Mouse (Mus musculus) lung, postnatal 36 days (tissue): Measurements from ENCODE around the gene Ly6g6f.
A peak's percentile ranks its signal among the peaks of the same experiment; 100 is the strongest.
"Not testable (repeated sequence)": the region's sequence is repeated elsewhere in the genome, so short reads cannot be mapped to it uniquely, and the experiment has no call there.

ENCODE experiments used
- DNase-seq: peaks from one replicate; pipeline ENCODE4 v3.0.0; 2022; ENCODE audit warnings: mixed read lengths

Gene Ly6g6f

GRCm38 (mm10) chr17:35051156-35052086, 34.0 kb downstream of the Ly6g6f start:
- peak; percentile 93 for DNase-seq

- peak; percentile 90 for DNase-seq
Measured at GRCm38 (mm10) chr17:35050126-35050750, 35.2 kb downstream of the Ly6g6f start.

GRCm38 (mm10) chr17:35049561-35050016, 35.8 kb downstream of the Ly6g6f start, which contains the start of gene Clic1:
Gene Clic1, plus strand, starts transcription at chr17:35049966.
- DNase-seq = peak; percentile 74

GRCm38 (mm10) chr17:35048932-35049440, 36.4 kb downstream of the Ly6g6f start:
- DNase-seq = no peak

- peak; percentile 51 for DNase-seq
Measured at GRCm38 (mm10) chr17:35048149-35048931, 37.1 kb downstream of the Ly6g6f start.

- DNase-seq = peak; percentile 56
Measured at GRCm38 (mm10) chr17:35047688-35048087, 37.7 kb downstream of the Ly6g6f start.

GRCm38 (mm10) chr17:35046681-35047455, 38.5 kb downstream of the Ly6g6f start, which contains the start of gene Msh5:
Gene Msh5, minus strand, starts transcription at chr17:35046745.
- DNase-seq = peak; percentile 99

- no peak for DNase-seq
Measured at GRCm38 (mm10) chr17:35045807-35046680, 39.4 kb downstream of the Ly6g6f start.

GRCm38 (mm10) chr17:35044904-35045806, 40.3 kb downstream of the Ly6g6f start:
- no peak for DNase-seq

- DNase-seq = no peak
Measured at GRCm38 (mm10) chr17:35043794-35044193, 41.6 kb downstream of the Ly6g6f start.

GRCm38 (mm10) chr17:35039121-35039873, 46.1 kb downstream of the Ly6g6f start:
- DNase-seq = no peak

GRCm38 (mm10) chr17:35034896-35035295, 50.5 kb downstream of the Ly6g6f start:
- DNase-seq = no peak

- DNase-seq = not testable (repeated sequence)
Measured at GRCm38 (mm10) chr17:35033703-35034102, 51.7 kb downstream of the Ly6g6f start.

GRCm38 (mm10) chr17:35032323-35032870, 53.0 kb downstream of the Ly6g6f start:
- no peak for DNase-seq

- no peak for DNase-seq
Measured at GRCm38 (mm10) chr17:35031880-35032279, 53.5 kb downstream of the Ly6g6f start.

- DNase-seq = no peak
Measured at GRCm38 (mm10) chr17:35031272-35031671, 54.1 kb downstream of the Ly6g6f start.
